Mouse (Mus musculus): ENCODE data around the gene Flt3l.
"Not testable (repeated sequence)": the region's sequence is repeated elsewhere in the genome, so short reads cannot be mapped to it uniquely, and the experiment has no call there.

Gene Flt3l

DNA sequence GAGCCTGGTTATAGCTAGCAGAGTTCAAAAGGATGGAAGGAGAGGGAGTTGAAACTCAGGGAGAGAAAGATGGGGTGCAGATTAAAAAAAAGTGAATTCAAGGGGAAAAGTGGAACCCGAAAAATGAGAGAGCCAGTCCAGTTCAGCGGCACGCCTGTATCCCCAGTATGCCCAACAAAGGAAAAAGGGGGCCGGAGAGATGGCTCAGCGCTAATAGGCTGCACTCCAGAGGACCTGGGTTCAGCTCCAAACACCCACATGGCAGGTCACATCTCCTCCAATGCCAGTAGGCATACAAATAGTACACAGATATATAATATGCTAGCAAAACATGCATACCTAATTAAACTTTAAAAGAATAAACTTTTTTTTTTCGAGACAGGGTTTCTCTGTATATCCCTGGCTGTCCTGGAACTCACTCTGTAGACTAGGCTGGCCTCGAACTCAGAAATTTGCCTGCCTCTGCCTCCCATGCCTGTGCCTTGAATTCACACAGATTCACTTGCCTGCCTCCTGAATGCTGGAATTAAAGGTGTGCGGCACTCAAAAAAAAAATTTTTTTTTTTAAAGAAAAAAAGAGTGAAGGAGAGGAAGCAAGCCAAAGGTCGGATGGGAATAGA, 26.9 kb upstream of the Flt3l start:
- DNase-seq (ENCODE audit: low spot score in 2 of 2), result no peak

DNA sequence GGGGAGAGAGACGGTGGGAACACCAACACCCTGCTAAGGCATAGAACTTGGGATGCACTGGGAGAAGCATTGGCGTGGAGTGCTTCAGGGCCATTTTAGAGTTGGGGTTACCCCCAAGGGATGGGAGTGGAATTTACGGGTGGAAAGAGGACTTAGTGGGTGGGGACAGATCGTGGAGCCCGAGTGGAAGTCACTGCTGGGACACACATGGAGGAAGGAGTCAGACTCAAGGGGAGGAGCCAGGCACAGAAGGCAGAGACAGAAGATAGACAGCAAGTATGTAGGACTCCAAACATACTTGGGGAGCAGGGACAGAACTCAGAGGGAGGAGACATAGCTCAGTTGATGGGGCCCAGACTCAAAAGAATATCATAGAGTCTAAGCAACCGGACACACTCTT, 26.3 kb upstream of the Flt3l start:
- no peak for DNase-seq (ENCODE audit: low spot score in 2 of 2)

GRCm38 (mm10) chr7:45161612-45162473, 25.6 kb upstream of the Flt3l start:
- DNase-seq (ENCODE audit: low spot score in 2 of 2), result peak; percentile 87 to 95

DNA sequence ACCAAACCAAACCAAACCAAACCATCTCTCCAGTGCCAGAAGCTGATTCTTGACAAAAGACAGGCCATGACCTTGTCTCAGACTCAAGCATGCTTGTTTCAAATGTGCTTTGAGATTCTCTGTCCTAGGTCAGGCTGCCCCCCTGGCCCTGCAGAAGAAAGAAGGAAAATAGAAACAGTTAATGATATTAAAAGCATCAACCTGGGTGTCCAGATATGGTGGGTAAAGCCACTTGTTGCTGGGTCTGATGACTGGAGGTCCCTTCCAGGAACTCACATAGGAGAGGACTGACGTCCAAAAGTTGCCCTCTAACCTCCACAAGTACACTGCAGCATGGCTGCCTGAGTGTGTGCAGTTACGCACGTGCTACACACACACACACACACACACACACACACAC, 24.6 kb upstream of the Flt3l start:
- DNase-seq (ENCODE audit: low spot score in 2 of 2), result no peak

DNA sequence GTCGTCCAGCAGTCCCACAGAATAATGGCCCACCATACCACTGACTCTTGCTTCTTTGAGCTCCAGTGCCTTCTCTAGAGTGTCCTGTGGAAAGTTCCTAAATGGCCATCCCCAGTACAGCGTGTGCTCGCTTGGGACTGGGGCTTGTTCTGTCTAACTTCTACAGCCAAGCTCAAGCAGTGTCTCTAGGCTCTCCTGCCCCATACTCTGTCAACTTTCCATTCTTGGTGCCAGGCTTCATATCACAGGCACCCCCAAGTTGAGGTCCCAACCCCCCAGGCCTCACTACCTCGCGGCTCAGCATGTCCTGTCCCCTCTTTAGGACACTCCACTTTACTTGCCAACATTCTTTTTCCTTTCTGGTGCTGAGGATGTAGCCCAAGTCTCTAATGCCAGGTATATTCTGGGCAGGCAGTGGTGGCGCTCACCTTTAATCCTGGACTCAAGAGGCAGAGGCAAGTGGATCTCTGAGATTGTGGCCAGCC, 24.1 kb upstream of the Flt3l start:
- no peak for DNase-seq (ENCODE audit: low spot score in 2 of 2)

GRCm38 (mm10) chr7:45158991-45159390, 22.8 kb upstream of the Flt3l start:
- no peak for DNase-seq (ENCODE audit: low spot score in 2 of 2)

DNA sequence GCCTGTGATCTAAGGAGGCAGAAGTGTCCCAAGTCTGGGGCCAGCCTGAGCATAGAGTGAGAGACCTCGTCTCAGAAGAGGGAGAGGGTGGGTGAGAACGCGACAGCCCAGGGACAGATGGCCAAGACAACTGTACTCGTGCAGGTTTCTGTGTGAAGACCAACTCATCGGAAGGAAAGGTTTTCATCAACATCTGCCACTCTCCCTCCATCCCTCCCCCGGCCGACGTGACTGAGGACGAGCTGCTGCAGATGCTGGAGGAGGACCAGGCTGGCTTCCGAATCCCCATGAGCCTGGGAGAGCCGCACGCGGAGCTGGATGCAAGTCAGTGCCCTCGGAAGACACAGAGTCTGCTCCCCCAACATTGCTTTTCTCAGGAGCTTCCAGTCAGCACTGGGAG, 21.2 kb upstream of the Flt3l start:
- no peak for DNase-seq (ENCODE audit: low spot score in 2 of 2)

DNA sequence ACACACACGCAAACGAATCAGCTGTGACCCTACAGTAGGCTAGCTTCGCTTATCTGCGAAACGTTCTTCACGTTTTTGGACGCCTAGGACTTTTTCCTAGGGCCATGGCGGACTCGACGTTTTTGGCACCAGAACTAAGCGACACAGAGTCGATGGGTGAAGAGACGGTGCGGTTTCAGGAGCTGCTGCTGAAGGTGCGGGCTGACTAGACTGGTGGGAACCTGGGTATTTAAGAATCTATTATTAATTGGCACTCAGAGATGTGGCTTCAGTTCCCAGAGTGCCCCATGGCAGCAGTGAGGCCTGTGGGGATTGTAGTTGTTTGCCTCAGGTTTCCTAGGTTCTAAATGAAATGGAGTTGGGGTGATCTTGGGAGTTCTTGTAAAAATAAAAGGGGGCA, 20.0 kb upstream of the Flt3l start:
- DNase-seq (ENCODE audit: low spot score in 2 of 2), result no peak

DNA sequence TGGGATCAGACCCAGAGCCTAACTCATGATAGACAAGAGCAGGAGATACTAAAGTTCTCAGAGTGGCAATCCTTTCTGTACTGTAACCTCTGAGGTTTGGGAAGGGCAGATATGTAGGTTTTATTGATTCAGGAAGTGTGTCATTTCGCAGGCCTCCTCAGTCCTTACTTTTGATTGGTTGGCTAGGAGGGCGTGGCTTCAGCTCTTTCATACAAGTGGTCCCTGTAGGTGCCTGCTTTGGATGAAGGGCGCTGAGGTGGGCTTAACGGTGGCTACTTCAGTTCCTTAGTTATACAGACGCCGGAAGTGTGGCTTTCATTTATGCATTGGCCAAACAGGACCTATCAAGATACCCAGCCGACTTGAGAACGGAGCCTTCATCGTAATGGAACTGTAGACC, 19.4 kb upstream of the Flt3l start:
- DNase-seq (ENCODE audit: low spot score in 2 of 2), result no peak

DNA sequence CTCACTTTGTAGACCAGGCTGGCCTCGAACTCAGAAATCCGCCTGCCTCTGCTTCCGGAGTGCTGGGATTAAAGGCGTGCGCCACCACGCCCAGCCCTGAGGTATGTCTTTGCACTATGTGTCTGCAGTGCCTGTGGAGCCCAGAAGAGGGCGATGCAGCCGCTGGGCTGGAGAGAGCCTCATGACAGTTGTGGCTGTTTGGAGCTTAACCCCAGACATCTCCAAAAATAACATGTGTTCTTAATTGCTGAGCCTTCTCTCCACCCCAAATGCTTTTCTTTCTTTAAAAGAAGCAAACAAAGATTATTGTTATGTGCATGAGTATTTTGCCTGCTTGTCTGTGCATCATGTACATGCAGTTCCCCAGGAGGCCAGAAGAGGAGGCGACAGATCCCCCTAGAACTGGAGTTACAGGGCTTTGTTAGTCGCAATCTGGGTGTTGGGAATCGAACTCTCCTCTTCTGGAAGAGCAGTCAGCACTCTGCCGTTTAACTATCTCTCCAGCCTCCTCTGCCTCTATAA, 18.8 kb upstream of the Flt3l start:
- peak; percentile 49 to 57 for DNase-seq (ENCODE audit: low spot score in 2 of 2)

- DNase-seq (ENCODE audit: low spot score in 2 of 2), result peak; percentile 95 to 98
Observed at GRCm38 (mm10) chr7:45154096-45154992, 18.1 kb upstream of the Flt3l start, which contains the start of the genes Pih1d1 and Aldh16a1. Gene Pih1d1 (plus strand): TSS chr7:45154303. Gene Aldh16a1 (minus strand): TSS chr7:45154584.

DNA sequence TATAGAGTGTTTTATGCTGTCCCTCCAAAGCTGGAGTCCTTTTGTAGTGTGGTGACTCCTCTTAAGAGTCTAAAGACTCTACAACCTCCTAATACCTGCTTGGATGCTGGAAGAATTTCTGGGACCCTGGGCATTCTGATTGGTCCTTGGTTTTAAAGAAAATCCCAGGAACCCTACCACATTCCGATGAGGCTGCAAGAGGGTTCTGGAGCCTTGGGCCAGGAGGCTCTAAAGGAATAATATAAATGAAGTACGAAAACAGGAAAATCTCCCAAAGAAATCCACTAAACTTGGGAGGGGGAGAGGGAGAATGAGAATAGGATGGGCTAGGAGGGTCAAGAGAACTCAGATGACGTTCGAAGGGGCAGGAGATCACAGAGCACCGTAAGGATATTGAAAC, 17.4 kb upstream of the Flt3l start:
- no peak for DNase-seq (ENCODE audit: low spot score in 2 of 2)

GRCm38 (mm10) chr7:45153052-45153451, 16.8 kb upstream of the Flt3l start:
- DNase-seq (ENCODE audit: low spot score in 2 of 2), result not testable (repeated sequence)

DNA sequence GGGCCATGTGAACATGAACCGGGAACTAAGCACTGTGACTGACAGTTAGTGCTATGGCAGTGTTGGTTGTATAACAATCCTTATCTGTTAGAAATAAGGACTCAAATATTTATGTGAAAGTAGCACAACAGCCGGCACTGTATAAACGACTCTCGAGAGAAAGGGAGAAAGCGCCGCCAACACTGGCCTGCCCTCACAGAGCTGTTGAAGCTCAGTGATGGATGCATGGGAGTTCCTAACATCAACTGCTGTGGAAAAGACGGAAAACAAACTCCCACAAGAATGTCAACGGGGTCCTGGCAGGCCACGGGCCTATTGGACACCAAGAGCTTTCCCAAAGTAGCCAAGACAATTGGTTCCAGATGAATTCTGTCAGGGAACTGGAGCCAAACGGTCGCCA, 15.1 kb upstream of the Flt3l start:
- DNase-seq (ENCODE audit: low spot score in 2 of 2), result no peak

- DNase-seq (ENCODE audit: low spot score in 2 of 2), result no peak
Observed at GRCm38 (mm10) chr7:45150321-45150720, 14.1 kb upstream of the Flt3l start.

GRCm38 (mm10) chr7:45149545-45149944, 13.3 kb upstream of the Flt3l start:
- DNase-seq (ENCODE audit: low spot score in 2 of 2), result no peak

GRCm38 (mm10) chr7:45148534-45149098, 12.4 kb upstream of the Flt3l start:
- no peak for DNase-seq (ENCODE audit: low spot score in 2 of 2)

GRCm38 (mm10) chr7:45147899-45148298, 11.7 kb upstream of the Flt3l start:
- DNase-seq (ENCODE audit: low spot score in 2 of 2), result no peak

DNA sequence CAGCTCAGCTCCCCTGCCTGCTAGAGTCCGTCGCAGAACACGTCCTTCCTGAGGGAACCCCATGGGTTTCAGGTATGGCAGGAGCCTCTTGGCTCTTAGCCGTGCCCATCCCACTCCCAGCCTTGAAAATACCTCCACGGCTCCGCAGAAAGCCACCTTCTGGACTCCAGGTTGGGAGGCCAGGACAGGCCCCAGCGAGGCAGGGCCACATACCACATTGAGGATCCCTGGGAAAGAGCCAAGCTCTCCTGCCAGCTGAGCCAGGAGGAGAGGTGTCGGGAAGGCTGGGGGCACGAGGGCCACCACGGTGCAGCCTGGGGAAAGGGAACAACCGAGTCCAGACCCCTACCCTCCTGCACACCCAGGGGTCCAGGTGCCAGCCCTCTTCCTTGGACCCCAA, 11.0 kb upstream of the Flt3l start:
- DNase-seq (ENCODE audit: low spot score in 2 of 2), result no peak

DNA sequence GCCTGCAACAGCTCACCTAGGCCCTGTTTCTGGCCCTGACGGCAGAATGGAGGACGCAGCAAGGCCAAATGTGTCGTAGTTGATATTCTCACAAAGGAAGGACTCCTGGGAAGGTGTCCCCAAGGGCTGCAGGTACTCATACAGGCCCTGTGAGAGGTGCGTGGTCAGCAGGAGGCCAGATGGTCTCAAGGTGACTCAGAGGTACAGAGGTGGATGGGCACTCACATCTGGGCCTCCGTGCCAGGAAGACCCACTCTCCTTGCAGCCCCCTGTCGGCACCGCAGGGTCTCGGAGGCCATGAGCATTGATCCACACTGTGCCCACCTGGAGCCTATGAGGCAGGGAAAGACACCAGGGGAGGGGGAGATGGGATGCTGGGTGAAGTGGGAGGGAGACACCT, 9.2 kb upstream of the Flt3l start:
- DNase-seq (ENCODE audit: low spot score in 2 of 2), result no peak

- DNase-seq (ENCODE audit: low spot score in 2 of 2), result no peak
Observed at GRCm38 (mm10) chr7:45144368-45145174, 8.3 kb upstream of the Flt3l start.

All from thymus, postnatal 10 days (tissue).